Mouse (Mus musculus): Measurements from ENCODE around the gene Ss18l1.

DNA sequence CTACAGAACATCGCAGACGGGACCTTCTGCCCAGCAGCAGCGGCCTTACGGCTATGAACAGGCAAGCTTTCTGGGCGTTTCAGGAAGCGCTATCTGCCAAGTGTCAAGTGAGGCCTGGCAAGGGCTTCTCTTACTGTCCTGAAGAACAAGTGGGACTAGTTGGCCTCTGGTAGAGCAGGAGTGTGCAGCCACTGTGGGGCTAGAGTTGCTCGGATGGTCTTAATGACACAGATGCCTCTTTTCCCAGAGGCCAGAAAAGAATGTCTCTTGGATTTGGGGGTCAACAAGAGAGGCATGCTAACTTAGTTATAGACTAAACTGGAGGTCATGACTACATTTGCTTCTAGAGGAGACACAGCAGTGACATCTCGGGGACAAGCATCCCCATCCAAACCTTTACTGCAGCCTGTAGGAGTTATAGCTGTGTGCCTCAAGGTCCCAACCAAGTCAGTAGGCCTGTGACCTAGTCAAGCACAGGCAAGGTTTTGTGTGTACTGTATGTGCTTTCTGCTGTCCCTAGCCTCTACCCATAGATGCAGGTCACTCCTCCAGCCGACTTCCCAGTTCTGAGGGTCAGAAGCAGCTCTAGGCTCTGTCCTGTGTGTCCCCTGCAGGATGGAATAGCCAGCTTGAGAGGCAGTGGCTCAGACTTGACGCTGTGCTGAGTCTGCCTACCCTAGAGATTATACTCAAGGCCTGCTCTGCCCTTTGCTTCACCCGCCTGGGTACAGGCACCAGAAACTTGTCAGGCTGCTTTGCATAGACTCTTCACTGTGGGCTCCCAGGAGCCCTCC, 21.2 kb downstream of the Ss18l1 start:
- no peak for TF ChIP-seq RAD21 (IDR thresholded peaks at IDR 0.05; ENCODE audit: low read depth, low read length)
- no peak for TF ChIP-seq EP300 (IDR thresholded peaks at IDR 0.05; ENCODE audit: low read depth in 1 of 2, low read length in 2 of 2)
- TF ChIP-seq POLR2AphosphoS2 (IDR thresholded peaks at IDR 0.05; ENCODE audit: low read length): no peak
- TF ChIP-seq RCOR1 (IDR thresholded peaks at IDR 0.05; ENCODE audit: low read depth, low read length): no peak
- no peak for TF ChIP-seq CTCF (IDR thresholded peaks at IDR 0.05 in 2 of 3, conservative IDR thresholded peaks at IDR 0.05 in 1 of 3; ENCODE audit: control insufficient read depth in 1 of 3, insufficient read depth in 1 of 3, low read depth in 2 of 3, low read length in 3 of 3, poor library complexity in 1 of 3, severe bottlenecking in 1 of 3)
- TF ChIP-seq POLR2A (IDR thresholded peaks at IDR 0.05; ENCODE audit: control insufficient read depth in 1 of 2, insufficient read depth in 1 of 2, low read depth in 1 of 2, low read length in 2 of 2, poor library complexity in 1 of 2): no peak
- no peak for TF ChIP-seq NRF1 (IDR thresholded peaks at IDR 0.05; ENCODE audit: insufficient read depth, low read depth, low read length, poor library complexity, severe bottlenecking)
- TF ChIP-seq CHD2 (IDR thresholded peaks at IDR 0.05; ENCODE audit: low read length): no peak
- TF ChIP-seq MYC (IDR thresholded peaks at IDR 0.05; ENCODE audit: low read depth, low read length): no peak
- TF ChIP-seq NELFE (IDR thresholded peaks at IDR 0.05; ENCODE audit: low read depth, low read length): no peak

Data from MEL (cell line).